Mouse (Mus musculus) adrenal gland, postnatal 14 days (tissue): ENCODE measurements at regions not wholly inside any gene's neighbourhood (a gene's known extent, or its start where the extent isn't known, plus 50 kb on each side); places are given as distances from the start of the nearest gene placed in this dataset.

Experiments used
- DNase-seq: peaks from one replicate; pipeline ENCODE4 v3.0.0; 2021; ENCODE audit warnings: mixed read lengths

DNA sequence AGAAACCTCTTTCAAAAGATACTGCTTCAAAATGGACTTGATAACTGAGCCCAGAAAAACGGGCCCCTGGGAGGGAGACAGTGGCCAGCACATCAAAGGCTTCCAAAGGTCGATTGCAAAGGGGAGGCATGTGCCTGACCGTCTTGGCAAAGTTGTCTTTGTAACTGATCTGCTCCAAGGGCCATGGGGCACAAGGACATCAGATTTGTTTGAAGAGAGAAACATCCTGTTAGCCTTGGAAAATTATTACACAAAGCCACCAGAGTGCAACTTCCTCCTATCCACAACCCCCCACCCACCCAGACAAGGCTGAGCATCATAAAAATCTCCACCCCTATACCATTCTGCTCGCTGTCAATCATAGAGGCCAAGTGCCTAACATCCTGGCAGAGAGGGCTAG, 284.7 kb upstream of the Id2 start:
- peak; percentile 85 for DNase-seq

- no peak for DNase-seq
Observed at GRCm38 (mm10) chr12:25379996-25380395, 283.1 kb upstream of the Id2 start.

GRCm38 (mm10) chr12:25379016-25379415, 282.1 kb upstream of the Id2 start:
- no peak for DNase-seq

DNA sequence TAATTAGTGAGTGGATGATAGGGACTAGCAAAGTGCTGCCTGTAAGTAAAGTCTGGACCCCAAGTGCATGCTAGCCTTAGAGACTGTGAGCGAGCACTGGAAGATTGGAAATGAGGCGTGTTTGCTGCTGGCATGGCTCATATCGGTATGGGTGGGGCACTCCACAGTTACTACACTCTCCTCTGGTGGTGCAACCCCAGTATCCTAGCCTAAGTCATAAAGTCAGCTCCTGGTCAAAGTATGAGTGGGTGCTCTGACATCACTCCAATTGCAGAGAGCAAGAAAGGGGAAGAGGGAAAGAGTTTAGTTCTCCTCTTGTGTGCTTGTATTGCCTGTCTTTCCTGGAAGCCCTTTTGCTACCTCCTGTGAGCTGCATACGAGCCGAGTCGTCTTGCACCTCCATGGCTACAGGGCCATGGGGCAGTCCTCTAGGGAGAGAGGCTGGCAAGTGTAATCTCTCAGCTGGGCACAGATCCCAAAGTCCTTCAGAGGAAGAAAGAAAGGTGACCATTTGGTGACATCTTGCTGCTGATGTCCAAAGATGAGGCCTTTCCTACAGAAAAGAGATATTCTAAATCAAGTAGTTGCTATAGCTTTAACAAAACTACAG, 281.2 kb upstream of the Id2 start:
- peak; percentile 71 for DNase-seq

DNA sequence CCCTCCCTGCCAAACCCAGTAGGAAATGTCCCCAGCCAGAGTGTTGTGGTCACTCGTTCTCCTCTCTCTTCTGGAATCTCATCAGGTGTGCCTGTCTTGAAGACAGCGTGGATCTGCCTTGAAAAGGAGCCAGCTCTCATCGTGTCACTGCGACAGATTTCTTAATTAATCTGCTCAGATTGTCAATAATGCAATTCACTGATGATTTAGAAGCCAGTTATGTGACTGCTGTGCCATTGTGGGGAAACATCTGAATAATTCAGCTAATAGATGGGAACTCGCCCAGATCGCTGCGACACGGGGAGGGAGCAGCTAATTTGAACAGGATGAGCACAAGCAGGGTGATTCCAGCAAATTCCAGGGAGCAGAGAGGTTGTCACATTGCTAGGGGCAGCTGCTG, 279.5 kb upstream of the Id2 start:
- no peak for DNase-seq

GRCm38 (mm10) chr12:25367541-25367940, 270.6 kb upstream of the Id2 start:
- DNase-seq: no peak

DNA sequence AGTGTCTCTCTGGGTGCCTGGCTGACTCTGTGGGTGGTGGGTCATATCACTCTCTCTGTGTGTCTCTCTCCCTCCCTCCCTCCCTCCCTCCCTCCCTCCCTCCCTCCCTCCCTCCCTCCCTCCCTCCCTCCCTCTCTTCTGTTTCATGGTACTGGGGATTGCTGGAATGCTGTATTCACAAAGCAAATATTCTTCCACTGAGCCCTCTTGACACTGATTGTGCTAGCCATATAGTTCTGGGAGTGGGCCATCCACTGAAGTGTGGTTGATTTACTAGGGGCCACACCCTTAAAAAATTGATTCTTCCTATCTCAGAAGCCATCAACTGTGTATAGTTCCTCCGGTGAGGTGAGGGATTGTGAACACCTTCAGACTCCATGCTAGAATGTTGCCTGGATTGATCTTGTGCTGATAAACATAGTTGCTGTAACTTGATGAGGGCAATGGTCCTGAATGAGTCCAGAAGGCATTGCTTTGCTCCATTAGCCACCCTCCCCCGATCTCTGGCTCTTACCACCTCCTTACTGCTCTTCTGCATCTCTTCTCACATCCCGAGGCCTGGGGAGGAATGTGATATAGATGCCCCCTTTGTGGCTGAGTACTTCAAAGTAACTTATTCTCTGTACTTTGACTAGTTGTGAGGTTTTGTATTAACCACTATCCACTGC, 268.8 kb upstream of the Id2 start:
- no peak for DNase-seq

GRCm38 (mm10) chr12:25364966-25365568, 268.1 kb upstream of the Id2 start:
- DNase-seq: no peak

GRCm38 (mm10) chr12:25363839-25364238, 266.9 kb upstream of the Id2 start:
- DNase-seq: no peak

DNA sequence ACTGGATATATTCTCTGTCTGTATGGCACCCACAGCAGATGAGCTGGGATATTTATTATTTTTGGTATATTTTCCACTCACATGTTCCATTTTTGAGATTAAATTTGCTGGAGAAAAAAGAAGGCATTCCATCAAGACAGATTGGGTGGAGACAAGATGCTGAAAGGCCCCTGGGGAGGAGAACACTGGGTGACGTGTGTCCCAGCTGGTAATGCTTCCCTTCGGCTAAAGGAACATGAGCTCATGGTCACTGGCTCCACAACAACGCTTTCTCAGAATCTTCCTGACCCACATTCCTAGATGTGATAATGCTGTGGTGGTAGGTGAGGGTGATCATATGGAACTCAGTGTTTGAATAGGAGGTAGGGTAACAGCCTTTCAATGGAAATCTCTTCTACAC, 266.4 kb upstream of the Id2 start:
- DNase-seq: no peak

DNA sequence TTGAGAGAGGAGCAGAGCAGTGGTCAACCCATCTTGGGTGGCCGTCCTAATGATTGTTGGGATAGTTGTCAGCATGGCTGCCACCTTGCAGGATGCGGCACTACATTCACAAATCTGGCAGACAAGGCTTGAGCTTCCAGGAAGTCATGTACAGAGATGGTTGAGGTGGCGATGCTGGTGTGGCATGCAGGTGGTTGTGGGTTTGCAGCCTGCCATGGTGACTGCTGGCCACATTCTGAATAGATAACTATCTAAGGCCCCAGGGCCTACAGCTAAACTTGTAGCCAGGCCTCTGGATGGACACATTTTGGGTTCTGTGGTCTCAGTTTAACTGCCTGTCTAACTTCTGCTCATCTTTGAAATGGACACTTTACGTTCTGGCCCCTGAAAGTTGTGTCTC, 265.8 kb upstream of the Id2 start:
- DNase-seq: no peak

DNA sequence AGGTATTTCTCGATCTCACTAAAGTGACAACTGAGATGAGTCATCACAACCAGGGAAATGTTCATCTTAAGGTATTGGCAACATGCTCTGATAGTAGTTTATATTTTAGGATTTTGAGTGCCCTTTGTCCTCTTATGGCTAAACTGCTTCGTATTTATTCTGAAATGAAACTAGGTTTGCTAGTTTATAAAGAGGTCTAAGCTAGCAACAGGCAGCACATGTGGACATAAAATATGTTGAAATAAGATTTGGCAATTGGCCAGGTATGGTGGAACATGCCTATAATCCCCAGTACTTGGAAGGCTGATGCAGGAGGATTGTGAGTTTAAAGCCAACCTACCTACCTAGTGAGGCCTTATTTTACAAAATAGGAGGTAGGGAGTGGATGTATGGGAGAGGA, 263.8 kb upstream of the Id2 start:
- no peak for DNase-seq

DNA sequence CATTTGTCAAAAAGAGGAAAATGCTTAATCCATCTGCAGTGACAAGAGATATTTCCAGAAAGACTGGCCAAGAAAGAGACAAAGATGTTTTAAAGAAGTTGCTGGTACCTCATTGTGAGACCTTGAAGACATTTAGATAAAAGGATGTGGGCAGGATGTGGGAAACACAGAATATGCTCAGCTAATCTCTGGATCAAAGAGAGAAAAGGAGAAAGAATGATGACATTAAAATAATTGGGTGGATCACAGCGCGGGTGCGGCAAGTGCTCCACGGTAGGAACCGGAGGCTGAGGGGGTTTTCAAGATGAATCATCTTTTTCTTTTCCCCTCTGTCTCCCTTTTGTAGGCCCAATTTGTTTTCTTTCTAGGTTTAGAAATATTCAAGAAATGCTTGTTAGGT, 263.0 kb upstream of the Id2 start:
- DNase-seq: no peak

- DNase-seq: no peak
Observed at GRCm38 (mm10) chr12:25358846-25359525, 262.0 kb upstream of the Id2 start.

GRCm38 (mm10) chr12:25356774-25357173, 259.8 kb upstream of the Id2 start:
- no peak for DNase-seq

DNA sequence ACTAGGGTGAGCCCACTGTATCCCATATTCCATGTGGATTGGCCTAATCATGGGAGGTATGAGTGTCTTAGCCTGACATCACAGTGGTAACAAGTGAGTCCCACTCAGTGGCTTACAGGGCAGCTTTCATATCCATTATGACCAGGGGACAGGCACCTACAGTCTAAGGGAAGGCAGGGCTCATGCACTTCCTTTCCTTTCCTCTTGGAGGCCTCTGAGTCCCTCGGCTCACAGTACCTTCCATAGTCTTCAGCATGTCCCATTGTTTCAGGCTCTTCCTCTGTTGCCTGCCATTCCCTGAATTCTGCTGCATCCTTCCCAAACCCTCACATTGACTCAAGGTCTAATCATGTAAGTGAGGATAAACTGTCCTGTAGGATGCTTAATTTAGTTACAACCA, 258.3 kb upstream of the Id2 start:
- no peak for DNase-seq

DNA sequence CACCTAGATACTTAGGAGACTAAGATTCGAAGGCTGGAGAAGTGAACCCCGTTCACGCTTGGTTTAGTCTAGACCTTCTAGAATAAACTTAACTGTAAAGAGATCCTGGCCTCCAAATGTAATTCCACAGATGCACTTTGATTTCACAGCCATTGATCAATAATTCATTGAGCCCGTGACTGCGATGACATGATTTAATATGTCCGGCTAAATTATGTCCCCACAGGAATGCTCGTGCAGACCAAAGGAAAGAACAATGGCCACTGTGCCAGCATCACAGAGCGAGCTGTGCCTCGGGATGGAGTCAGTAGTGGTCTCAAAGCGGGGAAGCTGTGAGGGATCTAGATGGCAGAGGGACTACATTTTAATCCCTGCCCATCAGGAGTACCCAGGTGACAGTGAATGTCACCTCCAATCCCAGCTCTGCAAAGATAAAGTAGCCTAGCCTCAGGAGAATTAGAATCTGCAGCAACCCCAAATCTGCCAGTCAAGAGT, 256.5 kb upstream of the Id2 start:
- no peak for DNase-seq

- DNase-seq: no peak
Observed at GRCm38 (mm10) chr12:25352160-25352559, 255.2 kb upstream of the Id2 start.

GRCm38 (mm10) chr12:25344354-25344753, 247.4 kb upstream of the Id2 start:
- no peak for DNase-seq

DNA sequence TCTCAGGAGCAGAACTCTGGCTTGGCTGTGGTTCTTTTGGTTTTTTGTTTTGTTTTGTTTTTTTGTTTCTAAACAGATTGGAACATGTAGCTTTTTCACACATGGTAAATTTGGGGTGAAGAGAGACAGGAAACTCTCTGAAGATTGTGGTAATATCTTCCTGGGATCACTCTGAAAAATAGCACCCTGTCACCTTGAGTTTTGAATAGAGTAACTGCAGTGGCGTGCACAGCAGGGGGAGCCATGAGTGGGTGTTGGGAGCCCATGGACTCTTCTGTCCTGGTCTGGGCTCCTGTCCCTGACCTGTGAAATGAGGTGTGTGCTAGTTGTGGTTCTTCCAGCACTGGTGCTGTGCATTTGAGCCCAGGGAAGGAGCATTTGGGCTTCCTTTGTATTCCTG, 241.8 kb upstream of the Id2 start:
- DNase-seq: peak; percentile 29

- no peak for DNase-seq
Observed at GRCm38 (mm10) chr12:25335930-25336329, 239.0 kb upstream of the Id2 start.

DNA sequence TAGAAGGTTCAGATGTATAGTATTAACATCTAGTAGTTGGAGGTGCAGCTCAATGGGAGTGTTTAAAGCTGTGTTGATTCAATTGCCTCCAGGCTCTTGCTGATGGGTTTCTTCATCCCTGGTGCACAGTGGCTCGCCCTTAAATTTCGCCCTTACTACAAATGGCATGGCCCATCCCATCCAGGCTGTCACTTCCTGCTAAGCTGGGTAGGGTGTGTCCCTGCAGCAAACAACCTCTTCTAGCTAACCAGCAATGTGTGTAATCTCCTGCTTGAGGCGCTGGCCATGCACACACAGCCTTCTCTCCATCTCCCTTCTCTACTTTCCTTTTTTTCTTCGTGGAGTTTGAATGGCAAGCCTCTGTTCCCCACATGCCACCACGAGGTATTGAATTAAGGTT, 238.1 kb upstream of the Id2 start:
- DNase-seq: no peak

DNA sequence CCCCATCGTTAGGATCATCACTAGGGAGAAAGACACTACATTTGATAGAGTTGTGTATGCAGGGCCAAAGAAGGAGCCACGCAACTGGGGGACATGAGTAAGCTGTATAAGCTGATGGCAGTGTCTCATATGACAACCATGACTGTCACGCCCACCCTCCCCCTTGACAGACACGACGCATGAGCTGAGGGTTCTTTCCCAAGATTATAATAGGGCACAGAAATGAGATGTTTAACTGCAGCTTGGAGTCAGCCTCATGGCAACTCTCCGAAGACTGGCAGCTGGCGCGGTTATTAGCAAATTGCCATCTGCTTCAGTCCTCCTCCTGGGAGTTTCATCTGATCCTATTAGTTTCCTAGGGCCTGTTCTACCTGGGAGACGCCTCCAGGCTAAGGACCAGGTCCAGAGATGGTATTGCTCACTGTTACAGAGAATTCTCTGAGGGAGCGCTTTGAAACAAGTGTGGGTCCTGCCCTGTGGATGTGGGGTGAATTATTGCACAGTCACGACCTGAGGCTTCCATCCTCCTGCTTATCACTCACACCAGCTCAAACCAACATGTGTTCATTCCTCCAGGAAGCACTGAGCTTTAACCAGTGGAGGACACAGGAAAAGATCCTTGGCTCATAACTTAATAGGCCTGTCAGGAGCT, 235.6 kb upstream of the Id2 start:
- DNase-seq: no peak
